Mouse (Mus musculus) thymus, adult 18-20 months (tissue): Measurements from ENCODE around the gene Hsd3b2.
"Not testable (repeated sequence)": the region's sequence is repeated elsewhere in the genome, so short reads cannot be mapped to it uniquely, and the experiment has no call there.

Experiments used
- DNase-seq, 2 experiments: peaks; one replicate each; pipeline ENCODE4 v3.0.0; 2022; ENCODE audit warnings: mixed read lengths in 2 of 2

Gene Hsd3b2

DNA sequence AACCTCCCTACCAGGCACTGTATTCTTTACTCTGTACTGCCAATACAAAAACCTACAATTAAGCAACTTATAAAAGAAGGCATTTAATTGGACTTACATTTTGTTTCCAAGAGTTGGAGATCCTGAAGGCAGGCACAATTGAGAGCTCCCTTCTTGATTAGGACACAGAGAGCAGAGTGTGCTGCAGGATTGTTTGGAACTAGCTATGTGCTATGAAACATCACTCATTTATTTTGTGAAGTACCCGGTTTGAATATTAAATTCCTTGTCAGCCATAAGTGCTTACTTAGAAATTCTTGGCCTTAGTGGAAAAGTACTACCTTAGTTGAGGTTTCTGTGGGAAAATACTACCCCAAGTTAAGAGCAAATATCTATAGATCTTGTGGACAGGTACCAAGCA, at the start of gene Hsd3b2:
TSS of gene Hsd3b2 (minus strand) at position 168 of the 400 bp plus-strand sequence.
- DNase-seq = no peak

DNA sequence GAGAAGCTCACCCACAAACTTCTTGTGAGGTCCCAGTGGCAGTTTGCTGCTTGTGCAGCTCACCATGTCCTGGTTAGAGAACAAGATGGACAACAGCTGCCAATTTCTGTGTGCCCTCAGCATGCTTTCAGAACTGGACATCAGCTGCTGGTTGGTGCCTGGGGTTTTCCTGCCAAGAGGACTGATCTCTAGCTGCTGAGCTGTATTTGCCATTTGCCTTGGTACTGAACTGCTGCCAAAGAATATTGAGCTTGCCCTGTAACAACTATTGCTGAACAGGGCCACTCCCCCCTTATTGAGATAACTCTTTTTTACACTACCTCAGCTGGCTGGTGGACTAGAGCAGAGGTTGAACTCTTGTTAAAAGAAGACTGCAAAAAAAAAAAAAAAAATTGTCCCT, 39.8 kb upstream of the Hsd3b2 start:
- DNase-seq = no peak

DNA sequence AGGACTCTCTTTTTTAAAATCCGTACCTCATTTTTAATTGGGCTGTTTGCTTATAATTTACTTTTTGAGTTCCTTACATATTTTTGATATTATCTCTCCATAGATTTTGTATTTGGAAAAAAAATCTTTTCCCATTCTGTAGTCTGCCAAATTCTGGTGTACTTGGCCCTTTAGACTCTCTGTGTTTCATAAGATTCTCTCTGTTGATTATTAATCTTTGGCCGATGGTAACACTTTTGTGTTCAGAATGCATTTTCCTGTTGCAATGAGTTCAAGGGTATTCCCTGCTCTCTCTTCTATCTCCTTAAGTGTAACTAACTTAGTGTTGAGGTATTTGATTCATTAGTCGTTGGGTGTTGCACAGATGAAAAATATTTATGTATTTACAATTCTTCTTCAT, 32.5 kb upstream of the Hsd3b2 start:
- no peak for DNase-seq

DNA sequence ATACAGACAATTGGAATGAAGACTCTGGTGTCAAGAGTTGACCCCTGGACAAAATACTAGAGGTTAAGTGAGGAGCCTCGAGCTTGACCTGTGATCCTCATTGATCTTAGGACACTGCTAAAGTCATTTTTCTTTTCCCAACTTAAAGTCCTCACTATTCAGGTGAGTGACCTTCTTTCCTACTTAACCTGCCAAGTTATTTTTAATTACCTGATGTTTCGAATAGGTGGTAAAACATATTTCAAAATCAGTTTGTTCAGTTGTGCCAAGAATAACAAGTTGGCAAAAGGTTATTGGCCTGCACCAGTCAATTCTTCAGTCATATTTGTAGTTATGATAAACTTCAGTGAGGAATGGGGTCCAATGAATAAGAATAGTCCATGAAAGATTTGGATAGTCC, 27.8 kb upstream of the Hsd3b2 start:
- no peak for DNase-seq

DNA sequence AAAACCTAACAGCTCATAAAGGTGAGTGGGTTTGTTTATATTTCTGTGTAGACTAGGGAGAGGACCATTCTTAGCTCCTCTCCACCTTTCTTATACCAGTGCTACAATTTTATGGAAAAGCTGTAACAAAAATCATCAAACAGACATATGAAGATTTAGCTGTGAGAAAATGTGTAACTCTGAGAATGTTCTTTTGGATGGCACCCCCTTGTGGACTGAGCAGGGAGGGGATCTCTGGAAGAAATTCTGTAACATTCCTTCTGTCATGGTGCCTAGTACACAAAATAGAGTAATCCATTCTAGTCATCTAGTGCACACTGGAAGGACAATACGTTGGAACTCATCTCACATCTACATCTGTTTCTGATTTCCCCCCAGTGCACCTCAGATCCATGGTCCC, 16.7 kb upstream of the Hsd3b2 start:
- not testable (repeated sequence) for DNase-seq

DNA sequence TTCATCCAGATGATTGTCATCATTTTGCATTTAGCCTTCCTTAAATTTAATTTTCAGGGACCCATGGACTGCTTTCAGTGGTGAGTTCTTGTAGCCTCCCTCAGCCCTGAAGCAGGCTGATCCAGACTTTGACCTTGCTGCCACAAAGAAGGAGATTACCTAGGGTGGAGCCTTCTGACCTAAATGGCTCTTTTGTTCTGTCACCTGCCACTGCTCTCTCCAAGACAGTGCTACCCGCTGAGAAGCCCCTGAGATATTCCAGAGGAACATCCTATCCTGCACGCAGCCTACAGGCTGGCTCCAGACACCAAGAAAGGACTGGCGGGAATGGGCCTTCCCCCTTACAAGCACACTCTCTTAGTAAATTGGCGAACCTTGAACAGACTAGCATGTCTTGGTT, 10.0 kb upstream of the Hsd3b2 start:
- DNase-seq = no peak

DNA sequence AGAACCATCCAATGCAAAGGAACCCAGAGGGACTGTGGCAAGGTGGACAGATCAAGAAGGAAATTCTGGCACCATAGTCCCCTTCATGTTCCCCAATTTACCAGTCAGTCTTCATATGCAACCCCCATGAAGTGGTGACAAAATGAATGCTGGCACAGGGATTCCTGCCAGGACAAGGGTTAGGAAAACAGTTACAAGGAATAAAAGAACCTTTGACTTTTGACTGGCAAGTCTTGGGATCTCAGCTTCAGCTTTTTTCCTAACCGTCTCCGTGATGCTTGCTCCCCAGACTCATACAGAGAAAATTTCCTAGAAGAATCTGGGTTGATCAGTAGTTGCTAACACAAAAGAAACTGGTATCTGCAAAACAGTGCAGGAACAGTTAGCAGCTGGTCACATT, 9.4 kb upstream of the Hsd3b2 start:
- DNase-seq = no peak

DNA sequence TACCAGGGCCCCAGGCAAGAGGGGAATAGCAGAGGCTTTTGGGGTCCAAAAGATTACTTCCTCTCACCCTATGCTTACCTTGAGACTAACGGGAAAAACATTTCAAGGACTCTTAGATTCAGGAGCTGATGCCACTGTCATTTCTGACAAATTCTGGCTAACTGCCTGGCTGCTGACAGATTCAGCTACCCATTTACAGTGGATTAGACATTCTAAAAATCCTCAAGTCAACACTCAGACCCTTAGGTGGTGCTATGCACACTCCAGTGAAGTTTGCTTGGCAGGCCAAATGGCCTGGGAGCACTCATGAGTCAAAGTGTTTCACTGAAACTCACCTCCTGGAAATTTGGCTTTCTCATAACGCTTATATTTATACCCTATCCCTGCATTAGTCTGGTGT, 1.9 kb upstream of the Hsd3b2 start:
- no peak for DNase-seq

DNA sequence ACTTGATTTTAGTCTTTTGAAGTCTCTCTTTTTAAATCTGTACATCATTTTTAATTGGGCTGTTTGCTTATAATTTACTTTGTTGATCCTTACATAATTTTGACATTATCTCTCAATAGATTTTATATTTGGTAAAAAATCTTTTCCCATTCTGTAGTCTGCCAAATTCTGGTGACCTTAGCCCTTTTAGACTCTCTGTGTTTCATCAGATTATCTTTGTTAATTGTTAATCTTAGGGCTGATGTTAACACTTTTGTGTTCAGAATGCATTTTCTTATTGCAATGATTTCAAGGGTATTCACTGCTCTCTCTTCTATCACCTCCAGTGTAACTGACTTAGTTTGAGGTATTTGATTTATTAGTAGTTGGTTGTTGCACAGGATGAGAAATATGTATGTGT, 3.6 kb downstream of the Hsd3b2 start:
- DNase-seq = no peak

DNA sequence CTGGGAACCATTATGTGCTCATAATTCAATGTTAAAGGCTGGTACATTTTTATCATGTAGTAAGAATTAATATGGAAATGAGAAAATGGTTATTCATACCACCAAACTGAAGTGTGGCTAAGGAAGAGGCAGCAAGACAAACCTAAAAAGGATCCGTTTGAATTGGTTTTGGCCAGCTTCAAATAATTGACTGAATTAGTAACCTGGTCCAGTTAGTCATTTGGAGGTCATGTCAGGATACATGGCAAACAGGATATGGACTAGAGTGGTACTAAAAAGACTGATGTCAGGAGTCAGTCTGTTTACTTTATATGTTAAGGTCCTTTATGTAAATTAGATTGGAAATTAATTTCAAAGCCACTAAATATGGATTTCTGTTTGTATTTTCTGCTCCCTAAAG, 41.9 kb downstream of the Hsd3b2 start:
- no peak for DNase-seq

DNA sequence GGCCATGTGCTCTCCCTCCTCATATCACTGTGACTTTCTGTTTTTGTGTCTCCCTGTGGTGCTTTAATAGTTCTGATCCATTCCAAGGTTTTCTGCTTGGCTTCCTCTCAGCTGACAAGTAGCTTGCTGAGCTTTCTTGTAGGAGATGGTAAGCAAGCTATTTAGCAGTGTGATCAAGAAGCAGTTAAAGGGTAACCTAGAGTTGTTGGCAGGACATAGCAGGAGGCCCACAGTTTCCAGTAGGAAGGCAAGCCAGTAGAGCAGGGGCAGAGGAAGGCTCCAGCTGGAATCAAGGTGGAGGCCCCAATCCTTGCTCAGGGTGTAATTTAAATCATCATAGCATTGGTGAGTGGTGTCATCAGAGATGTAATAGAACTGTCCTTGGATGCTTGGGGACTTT, 43.6 kb downstream of the Hsd3b2 start:
- DNase-seq = no peak
